Mouse (Mus musculus): ENCODE data around the gene Dst.

DNA sequence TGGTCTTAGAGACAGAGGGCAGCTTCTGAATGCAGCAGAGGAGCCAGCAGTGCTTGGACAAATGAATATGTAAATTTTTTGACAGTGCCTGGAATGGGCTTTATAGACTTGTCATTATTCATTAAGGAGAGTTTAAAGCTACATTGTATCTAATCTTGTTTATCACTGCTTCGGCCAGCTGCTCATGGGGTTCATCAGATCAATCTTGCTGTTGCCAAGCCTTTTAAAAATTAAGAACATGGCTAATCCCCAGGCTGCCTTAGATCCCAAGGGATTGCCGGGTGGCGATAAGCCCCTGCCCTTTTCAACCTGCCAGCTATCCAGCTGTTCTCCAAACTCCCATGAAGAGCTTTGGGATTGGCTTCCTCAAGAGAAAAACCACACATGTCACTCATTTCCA is 303.7 kb downstream of the Dst start:
- no peak for TF ChIP-seq CTCF (conservative IDR thresholded peaks at IDR 0.05; ENCODE audit: low read length)
- TF ChIP-seq NANOG (IDR thresholded peaks at IDR 0.05; ENCODE audit: borderline replicate concordance, low read length), result no peak
- TF ChIP-seq POU5F1 (IDR thresholded peaks at IDR 0.05; ENCODE audit: borderline replicate concordance, low read length), result no peak

All from E14TG2a.4 (cell line).